Mouse (Mus musculus): Measurements from ENCODE around the gene Nipsnap2. TPM values are rescaled to one million over a fixed set of nuclear protein-coding genes. Genes with fewer than 3 reads are reported as not detected.

Gene Nipsnap2
- polyA plus RNA-seq, 2 experiments: 86.1 to 114 TPM

DNA sequence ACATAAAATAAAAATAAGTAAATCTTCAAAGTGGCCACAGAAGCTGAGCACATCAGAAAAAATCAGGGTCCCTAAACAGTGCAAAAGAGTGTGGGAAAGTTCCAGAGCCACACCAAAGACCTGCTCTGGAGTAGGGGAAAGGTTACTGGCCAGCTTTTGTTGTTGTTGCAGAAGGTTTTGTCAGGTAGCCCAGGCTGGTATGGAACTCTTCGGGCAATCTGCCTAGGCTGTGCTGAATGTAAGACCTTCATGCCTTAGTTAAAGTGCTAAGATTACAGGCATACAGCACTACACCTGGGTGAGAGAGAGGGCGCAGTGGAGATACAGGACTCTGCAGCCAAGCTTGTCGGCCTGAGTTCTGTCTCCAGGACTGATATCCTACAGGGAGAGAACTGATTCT lies 49.8 kb downstream of the Nipsnap2 start:
- H3K36me3 ChIP-seq (ENCODE audit: control insufficient read depth, insufficient read depth, low read length): peaks cover 5% of the 10 kb centered on the region; the same call in 1 of the 2 replicates
- H3K9ac ChIP-seq (ENCODE audit: low read depth, low read length, severe bottlenecking): no peak overlapping the region
- H3K9me3 ChIP-seq (ENCODE audit: control insufficient read depth, low read length): no peaks in the 10 kb centered on the region
- peaks cover 5% of the 10 kb centered on the region; the same call in 1 of the 2 replicates for H3K4me1 ChIP-seq (ENCODE audit: control insufficient read depth, insufficient read depth, low read length)
- WGBS: 84% methylated on average over 3 of the region's 3 CpGs
- no peak for TF ChIP-seq POLR2A (IDR thresholded peaks at IDR 0.05; ENCODE audit: borderline replicate concordance, extremely low read depth, insufficient read depth, insufficient read length)
- DNase-seq (ENCODE audit: low spot score) (no peak), ATAC-seq (ENCODE audit: low FRiP score, low read depth) (no peak)
- H3K27me3 ChIP-seq (ENCODE audit: control insufficient read depth, insufficient read depth, low read length): no peaks in the 10 kb centered on the region
- H3K4me2 ChIP-seq (replicated peaks; ENCODE audit: low read depth, low read length, severe bottlenecking): no peak overlapping the region
- H3K27ac ChIP-seq (replicated peaks; ENCODE audit: low read depth, low read length): no peak overlapping the region
- H3K4me3 ChIP-seq (replicated peaks; ENCODE audit: low read length): no peak overlapping the region

DNA sequence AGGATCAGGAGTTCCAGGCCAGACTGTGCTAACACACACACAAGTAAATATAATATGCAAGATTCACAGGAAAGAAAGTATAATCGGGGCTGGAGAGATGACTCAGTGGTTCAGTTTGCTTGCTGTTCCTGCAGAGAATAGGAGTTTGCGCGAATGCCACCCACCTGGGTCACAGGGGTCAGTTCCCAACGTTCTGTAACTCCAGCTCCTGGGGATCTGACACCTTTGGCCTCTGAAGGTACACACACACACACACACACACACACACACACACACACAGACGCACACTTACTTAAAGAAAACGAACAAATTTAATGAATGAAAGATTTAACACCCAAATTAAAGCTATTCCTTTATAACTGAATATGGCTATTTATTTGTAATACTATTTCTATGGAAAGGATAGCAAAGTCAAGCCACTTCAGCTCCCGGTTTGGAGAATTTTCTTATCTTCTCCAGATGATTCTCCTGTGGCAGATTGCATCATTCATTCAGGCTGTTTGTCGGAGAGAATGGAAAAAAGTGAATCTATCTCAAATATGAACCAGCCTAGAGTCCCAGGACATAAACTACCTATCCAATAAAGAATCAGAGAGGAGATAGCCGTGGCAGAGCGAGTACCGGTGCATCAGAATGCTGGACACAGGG lies 53.6 kb downstream of the Nipsnap2 start:
- peak overlapping the region; percentile 86 for H3K4me2 ChIP-seq (replicated peaks; ENCODE audit: low read depth, low read length, severe bottlenecking)
- no peak for TF ChIP-seq POLR2A (IDR thresholded peaks at IDR 0.05; ENCODE audit: borderline replicate concordance, extremely low read depth, insufficient read depth, insufficient read length)
- no peaks in the 10 kb centered on the region for H3K27me3 ChIP-seq (ENCODE audit: control insufficient read depth, insufficient read depth, low read length)
- H3K27ac ChIP-seq (replicated peaks; ENCODE audit: low read depth, low read length): 0 out of 2 replicates have a peak overlapping the region, but pooled peaks have one; percentile 48
- 37% methylated on average over 11 of the region's 11 CpGs for WGBS
- peaks cover 5% of the 10 kb centered on the region; the same call in 1 of the 2 replicates for H3K4me1 ChIP-seq (ENCODE audit: control insufficient read depth, insufficient read depth, low read length)
- H3K9me3 ChIP-seq (ENCODE audit: control insufficient read depth, low read length): no peaks in the 10 kb centered on the region
- DNase-seq (ENCODE audit: low spot score): no peak
- H3K36me3 ChIP-seq (ENCODE audit: control insufficient read depth, insufficient read depth, low read length): no peaks in the 10 kb centered on the region
- no peak for ATAC-seq (ENCODE audit: low FRiP score, low read depth)
- H3K9ac ChIP-seq (ENCODE audit: low read depth, low read length, severe bottlenecking): peak overlapping the region; percentile 67
- peak overlapping the region; percentile 54 for H3K4me3 ChIP-seq (replicated peaks; ENCODE audit: low read length)

DNA sequence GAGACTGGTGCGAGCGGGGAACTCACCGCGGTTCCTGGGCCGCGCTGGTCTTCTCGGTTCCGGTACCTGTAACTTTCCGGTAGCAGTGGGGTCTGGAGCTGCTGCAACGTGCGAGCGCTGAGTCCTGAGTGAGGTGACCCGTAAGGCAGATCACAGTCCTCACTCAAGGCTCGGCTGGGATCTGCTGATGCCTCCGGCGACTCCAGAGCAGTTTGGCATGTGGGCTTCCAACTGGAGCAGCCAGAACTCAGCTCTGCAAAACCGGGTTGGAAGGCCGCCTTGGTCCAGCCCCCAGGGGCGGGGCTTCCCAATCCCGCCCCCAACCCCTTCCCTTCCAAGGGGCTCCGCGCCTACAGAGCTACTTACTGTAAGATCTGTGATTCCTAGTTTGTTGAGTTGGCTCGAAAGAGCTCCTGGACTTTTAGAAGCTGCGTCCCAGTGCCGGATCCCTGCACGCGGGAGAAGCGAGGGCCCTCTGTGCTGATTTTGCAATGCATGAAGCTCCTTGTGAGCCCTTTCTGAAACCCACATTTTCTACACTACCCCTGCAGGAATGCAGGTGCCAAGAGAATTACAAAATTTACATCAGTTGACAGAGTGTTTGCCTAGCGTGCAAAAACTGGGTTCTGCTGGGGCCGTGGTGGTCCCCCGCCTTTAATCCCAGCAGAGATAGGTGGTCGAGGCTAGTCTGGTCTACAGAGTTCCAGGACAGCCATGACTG lies 54.3 kb downstream of the Nipsnap2 start:
- peak overlapping the region; percentile 48 for H3K27ac ChIP-seq (replicated peaks; ENCODE audit: low read depth, low read length)
- peak overlapping the region; percentile 67 for H3K9ac ChIP-seq (ENCODE audit: low read depth, low read length, severe bottlenecking)
- H3K4me2 ChIP-seq (replicated peaks; ENCODE audit: low read depth, low read length, severe bottlenecking): peak overlapping the region; percentile 86
- DNase-seq (ENCODE audit: low spot score) (peak; percentile 93), ATAC-seq (ENCODE audit: low FRiP score, low read depth) (peak; percentile 93)
- H3K36me3 ChIP-seq (ENCODE audit: control insufficient read depth, insufficient read depth, low read length): no peaks in the 10 kb centered on the region
- peak; percentile 40; the same call in 1 of the 2 replicates for TF ChIP-seq POLR2A (IDR thresholded peaks at IDR 0.05; ENCODE audit: borderline replicate concordance, extremely low read depth, insufficient read depth, insufficient read length)
- H3K4me1 ChIP-seq (ENCODE audit: control insufficient read depth, insufficient read depth, low read length): peaks cover 5% of the 10 kb centered on the region; the same call in 1 of the 2 replicates
- peak overlapping the region; percentile 54 for H3K4me3 ChIP-seq (replicated peaks; ENCODE audit: low read length)
- H3K9me3 ChIP-seq (ENCODE audit: control insufficient read depth, low read length): no peaks in the 10 kb centered on the region
- no peaks in the 10 kb centered on the region for H3K27me3 ChIP-seq (ENCODE audit: control insufficient read depth, insufficient read depth, low read length)
- 1% methylated on average over 31 of the region's 32 CpGs for WGBS

DNA sequence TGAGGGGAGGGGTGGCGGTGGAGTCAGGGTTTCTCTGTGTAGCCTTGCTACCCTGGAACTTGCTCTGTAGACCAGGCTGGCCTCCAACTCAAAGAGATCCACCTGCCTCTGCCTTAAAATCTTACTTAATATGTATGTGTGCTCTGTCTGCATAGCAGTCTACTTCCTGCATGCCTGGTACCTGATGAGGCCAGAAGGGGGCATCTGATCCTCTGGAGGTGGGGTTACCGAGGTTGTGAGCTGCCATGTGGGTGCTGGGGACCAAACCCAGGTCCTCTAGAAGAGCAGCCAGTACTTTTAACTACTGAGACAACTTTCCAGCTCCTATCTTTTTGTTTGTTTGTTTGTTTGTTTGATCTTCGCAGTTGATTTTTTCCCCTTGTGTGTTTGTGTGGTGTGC lies 55.3 kb downstream of the Nipsnap2 start:
- WGBS: 88% methylated on average over 3 of the region's 3 CpGs
- Histone ChIP-seq H3K4me2 (replicated peaks; ENCODE audit: low read depth, low read length, severe bottlenecking) (no peak overlapping the region), H3K4me3 (replicated peaks; ENCODE audit: low read length) (no peak overlapping the region), H3K27me3 (ENCODE audit: control insufficient read depth, insufficient read depth, low read length) (no peaks in the 10 kb centered on the region), H3K9me3 (ENCODE audit: control insufficient read depth, low read length) (no peaks in the 10 kb centered on the region), H3K36me3 (ENCODE audit: control insufficient read depth, insufficient read depth, low read length) (no peaks in the 10 kb centered on the region), H3K27ac (replicated peaks; ENCODE audit: low read depth, low read length) (no peak overlapping the region), H3K9ac (ENCODE audit: low read depth, low read length, severe bottlenecking) (no peak overlapping the region), H3K4me1 (ENCODE audit: control insufficient read depth, insufficient read depth, low read length) (peaks cover 5% of the 10 kb centered on the region; the same call in 1 of the 2 replicates)
- DNase-seq (ENCODE audit: low spot score): no peak
- no peak for TF ChIP-seq POLR2A (IDR thresholded peaks at IDR 0.05; ENCODE audit: borderline replicate concordance, extremely low read depth, insufficient read depth, insufficient read length)
- ATAC-seq (ENCODE audit: low FRiP score, low read depth): no peak

DNA sequence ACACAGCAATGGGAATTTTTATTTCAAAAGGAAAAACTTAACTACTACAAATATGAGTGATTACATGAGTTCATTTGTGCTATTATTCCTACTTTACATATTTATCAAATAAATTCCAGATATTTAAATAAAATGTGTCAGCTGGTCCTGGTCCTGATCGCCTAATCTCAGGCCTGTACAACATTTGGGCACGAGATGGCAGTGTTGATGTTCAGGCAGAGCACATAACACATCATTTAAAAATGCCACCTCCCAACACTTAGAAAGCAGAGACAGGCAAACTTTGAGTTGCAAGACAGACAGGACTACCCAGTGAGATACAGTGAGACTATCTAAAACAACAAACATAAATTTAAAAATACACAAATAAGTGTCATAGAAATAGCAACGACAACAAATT lies 57.3 kb downstream of the Nipsnap2 start:
- Histone ChIP-seq H3K27ac (replicated peaks; ENCODE audit: low read depth, low read length) (no peak overlapping the region), H3K4me1 (ENCODE audit: control insufficient read depth, insufficient read depth, low read length) (peaks cover 9% of the 10 kb centered on the region; the same call in 1 of the 2 replicates), H3K9me3 (ENCODE audit: control insufficient read depth, low read length) (no peaks in the 10 kb centered on the region), H3K36me3 (ENCODE audit: control insufficient read depth, insufficient read depth, low read length) (no peaks in the 10 kb centered on the region), H3K27me3 (ENCODE audit: control insufficient read depth, insufficient read depth, low read length) (no peaks in the 10 kb centered on the region), H3K4me2 (replicated peaks; ENCODE audit: low read depth, low read length, severe bottlenecking) (no peak overlapping the region), H3K4me3 (replicated peaks; ENCODE audit: low read length) (no peak overlapping the region), H3K9ac (ENCODE audit: low read depth, low read length, severe bottlenecking) (no peak overlapping the region)
- WGBS: 51% methylated on average over 3 of the region's 3 CpGs
- no peak for TF ChIP-seq POLR2A (IDR thresholded peaks at IDR 0.05; ENCODE audit: borderline replicate concordance, extremely low read depth, insufficient read depth, insufficient read length)
- DNase-seq (ENCODE audit: low spot score) (no peak), ATAC-seq (ENCODE audit: low FRiP score, low read depth) (no peak)

All from limb, embryonic 14.5 days (tissue).